Mouse (Mus musculus): ENCODE results near the gene Slc22a15. TPM values are rescaled to one million over a fixed set of nuclear protein-coding genes. Genes with fewer than 3 reads are reported as not detected.

Slc22a15 gene
- polyA plus RNA-seq, 1 experiment from 2014 or later: 5.3 TPM

- 76% methylated on average over 7 of the region's 7 CpGs for WGBS
- H3K4me2 ChIP-seq (ENCODE audit: low read depth, low read length): no peak overlapping the region
- no peaks in the 10 kb centered on the region for H3K4me1 ChIP-seq (ENCODE audit: control insufficient read depth, insufficient read depth, low read length)
- H3K4me3 ChIP-seq (ENCODE audit: low read depth, low read length): no peak overlapping the region
- no peaks in the 10 kb centered on the region for H3K36me3 ChIP-seq (replicated peaks; ENCODE audit: control insufficient read depth, insufficient read depth, low read depth, low read length)
- ATAC-seq (replicated peaks; ENCODE audit: insufficient number of reproducible peaks, low FRiP score, low TSS enrichment, low read depth) (no peak), DNase-seq (ENCODE audit: low spot score) (no peak)
- no peak overlapping the region for H3K9ac ChIP-seq (replicated peaks; ENCODE audit: low read length)
- no peaks in the 10 kb centered on the region for H3K27me3 ChIP-seq (ENCODE audit: control insufficient read depth, insufficient read depth, low read length)
- H3K9me3 ChIP-seq (replicated peaks; ENCODE audit: control insufficient read depth, low read length): no peaks in the 10 kb centered on the region
- no peak overlapping the region for H3K27ac ChIP-seq (replicated peaks; ENCODE audit: low read depth, low read length)
Observed at GRCm38 (mm10) chr3:101876459-101877285, 47.6 kb downstream of the Slc22a15 start.

DNA sequence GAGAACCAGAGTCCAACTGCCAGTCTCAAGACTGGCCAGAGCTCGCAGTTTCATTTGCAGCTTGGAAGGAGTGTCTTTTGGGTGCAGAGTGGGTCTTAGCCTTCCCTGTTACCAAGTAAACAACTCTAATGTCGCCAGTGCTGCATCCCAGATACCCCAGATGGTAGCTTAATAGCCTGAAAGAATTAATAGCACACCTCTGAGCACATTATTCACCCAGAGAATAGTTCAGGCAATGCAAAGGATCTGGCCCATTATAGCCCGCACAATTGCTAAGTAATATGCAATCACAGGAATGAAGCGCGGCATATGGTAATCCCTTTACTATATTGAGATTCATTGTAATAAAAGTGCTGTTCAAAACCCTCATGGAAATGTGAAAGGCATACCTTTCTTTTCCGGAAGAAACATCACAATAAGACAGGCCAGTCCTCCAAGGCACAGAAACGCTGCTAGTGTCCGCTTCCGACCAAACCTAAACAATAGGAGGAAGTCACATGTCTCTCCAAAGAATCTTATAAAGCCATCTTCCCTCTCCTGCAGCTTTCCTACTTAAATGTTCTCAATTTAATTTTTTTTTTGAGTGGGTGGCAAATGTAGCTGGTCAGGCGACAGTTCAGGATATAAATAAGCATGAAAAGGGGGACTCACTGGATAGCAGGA, 48.9 kb downstream of the Slc22a15 start:
- ATAC-seq (replicated peaks; ENCODE audit: insufficient number of reproducible peaks, low FRiP score, low TSS enrichment, low read depth) (no peak), DNase-seq (ENCODE audit: low spot score) (no peak)
- H3K27ac ChIP-seq (replicated peaks; ENCODE audit: low read depth, low read length): no peak overlapping the region

GRCm38 (mm10) chr3:101873061-101873675, 51.1 kb downstream of the Slc22a15 start:
- 83% methylated on average over 7 of the region's 7 CpGs for WGBS
- DNase-seq (ENCODE audit: low spot score) (no peak), ATAC-seq (replicated peaks; ENCODE audit: insufficient number of reproducible peaks, low FRiP score, low TSS enrichment, low read depth) (no peak)
- Histone ChIP-seq H3K36me3 (replicated peaks; ENCODE audit: control insufficient read depth, insufficient read depth, low read depth, low read length) (no peaks in the 10 kb centered on the region), H3K27ac (replicated peaks; ENCODE audit: low read depth, low read length) (no peak overlapping the region), H3K4me3 (ENCODE audit: low read depth, low read length) (no peak overlapping the region), H3K9ac (replicated peaks; ENCODE audit: low read length) (no peak overlapping the region), H3K4me2 (ENCODE audit: low read depth, low read length) (no peak overlapping the region), H3K9me3 (replicated peaks; ENCODE audit: control insufficient read depth, low read length) (no peaks in the 10 kb centered on the region), H3K27me3 (ENCODE audit: control insufficient read depth, insufficient read depth, low read length) (no peaks in the 10 kb centered on the region), H3K4me1 (ENCODE audit: control insufficient read depth, insufficient read depth, low read length) (no peaks in the 10 kb centered on the region)

More for the DNA sequence above, 48.9 kb downstream of the Slc22a15 start:
- WGBS: 79% methylated on average over 10 of the region's 10 CpGs
- Histone ChIP-seq H3K4me2 (ENCODE audit: low read depth, low read length) (no peak overlapping the region), H3K9me3 (replicated peaks; ENCODE audit: control insufficient read depth, low read length) (no peaks in the 10 kb centered on the region), H3K4me1 (ENCODE audit: control insufficient read depth, insufficient read depth, low read length) (no peaks in the 10 kb centered on the region), H3K4me3 (ENCODE audit: low read depth, low read length) (no peak overlapping the region), H3K36me3 (replicated peaks; ENCODE audit: control insufficient read depth, insufficient read depth, low read depth, low read length) (no peaks in the 10 kb centered on the region), H3K9ac (replicated peaks; ENCODE audit: low read length) (no peak overlapping the region), H3K27me3 (ENCODE audit: control insufficient read depth, insufficient read depth, low read length) (no peaks in the 10 kb centered on the region)

GRCm38 (mm10) chr3:101871951-101872350, 52.3 kb downstream of the Slc22a15 start:
- DNase-seq (ENCODE audit: low spot score) (no peak), ATAC-seq (replicated peaks; ENCODE audit: insufficient number of reproducible peaks, low FRiP score, low TSS enrichment, low read depth) (no peak)
- H3K27me3 ChIP-seq (ENCODE audit: control insufficient read depth, insufficient read depth, low read length): no peaks in the 10 kb centered on the region
- no peak overlapping the region for H3K4me2 ChIP-seq (ENCODE audit: low read depth, low read length)
- WGBS: 80% methylated on average over 9 of the region's 9 CpGs
- H3K36me3 ChIP-seq (replicated peaks; ENCODE audit: control insufficient read depth, insufficient read depth, low read depth, low read length): no peaks in the 10 kb centered on the region
- no peaks in the 10 kb centered on the region for H3K4me1 ChIP-seq (ENCODE audit: control insufficient read depth, insufficient read depth, low read length)
- no peak overlapping the region for H3K27ac ChIP-seq (replicated peaks; ENCODE audit: low read depth, low read length)
- no peaks in the 10 kb centered on the region for H3K9me3 ChIP-seq (replicated peaks; ENCODE audit: control insufficient read depth, low read length)
- H3K4me3 ChIP-seq (ENCODE audit: low read depth, low read length): no peak overlapping the region
- no peak overlapping the region for H3K9ac ChIP-seq (replicated peaks; ENCODE audit: low read length)

- H3K9ac ChIP-seq (replicated peaks; ENCODE audit: low read length): no peak overlapping the region
- H3K27me3 ChIP-seq (ENCODE audit: control insufficient read depth, insufficient read depth, low read length): no peaks in the 10 kb centered on the region
- no peaks in the 10 kb centered on the region for H3K4me1 ChIP-seq (ENCODE audit: control insufficient read depth, insufficient read depth, low read length)
- ATAC-seq (replicated peaks; ENCODE audit: insufficient number of reproducible peaks, low FRiP score, low TSS enrichment, low read depth): no peak
- H3K4me3 ChIP-seq (ENCODE audit: low read depth, low read length): no peak overlapping the region
- H3K36me3 ChIP-seq (replicated peaks; ENCODE audit: control insufficient read depth, insufficient read depth, low read depth, low read length): no peaks in the 10 kb centered on the region
- H3K9me3 ChIP-seq (replicated peaks; ENCODE audit: control insufficient read depth, low read length): no peaks in the 10 kb centered on the region
- H3K4me2 ChIP-seq (ENCODE audit: low read depth, low read length): no peak overlapping the region
- H3K27ac ChIP-seq (replicated peaks; ENCODE audit: low read depth, low read length): no peak overlapping the region
- WGBS: 80% methylated on average over 4 of the region's 4 CpGs
- DNase-seq (ENCODE audit: low spot score): no peak
Observed at GRCm38 (mm10) chr3:101867001-101867421, 57.2 kb downstream of the Slc22a15 start.

DNA sequence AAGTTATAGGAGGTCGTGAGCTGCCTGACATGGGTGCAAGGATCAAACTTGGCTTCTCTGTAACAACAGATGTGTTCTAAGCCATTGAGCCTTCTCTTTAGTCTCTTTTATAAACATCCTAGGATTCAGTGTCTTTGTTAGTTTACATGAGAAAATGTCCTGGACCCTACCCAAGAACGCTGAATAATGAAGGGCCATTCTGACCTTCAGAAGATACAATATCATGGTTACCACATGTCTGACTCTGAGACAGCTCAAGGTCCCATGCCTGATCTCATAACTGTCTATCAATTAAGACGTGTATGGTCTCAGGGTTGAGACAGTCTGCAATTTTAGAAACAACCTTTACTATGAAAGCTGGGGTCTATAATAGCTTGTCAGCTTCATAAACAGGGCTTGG, 62.4 kb downstream of the Slc22a15 start:
- no peak overlapping the region for H3K9ac ChIP-seq (replicated peaks; ENCODE audit: low read length)
- no peaks in the 10 kb centered on the region for H3K27me3 ChIP-seq (ENCODE audit: control insufficient read depth, insufficient read depth, low read length)
- DNase-seq (ENCODE audit: low spot score) (no peak), ATAC-seq (replicated peaks; ENCODE audit: insufficient number of reproducible peaks, low FRiP score, low TSS enrichment, low read depth) (no peak)
- H3K9me3 ChIP-seq (replicated peaks; ENCODE audit: control insufficient read depth, low read length): no peaks in the 10 kb centered on the region
- H3K36me3 ChIP-seq (replicated peaks; ENCODE audit: control insufficient read depth, insufficient read depth, low read depth, low read length): no peaks in the 10 kb centered on the region
- 79% methylated on average over 3 of the region's 3 CpGs for WGBS
- H3K4me1 ChIP-seq (ENCODE audit: control insufficient read depth, insufficient read depth, low read length): no peaks in the 10 kb centered on the region
- H3K4me3 ChIP-seq (ENCODE audit: low read depth, low read length): no peak overlapping the region
- no peak overlapping the region for H3K27ac ChIP-seq (replicated peaks; ENCODE audit: low read depth, low read length)
- no peak overlapping the region for H3K4me2 ChIP-seq (ENCODE audit: low read depth, low read length)

DNA sequence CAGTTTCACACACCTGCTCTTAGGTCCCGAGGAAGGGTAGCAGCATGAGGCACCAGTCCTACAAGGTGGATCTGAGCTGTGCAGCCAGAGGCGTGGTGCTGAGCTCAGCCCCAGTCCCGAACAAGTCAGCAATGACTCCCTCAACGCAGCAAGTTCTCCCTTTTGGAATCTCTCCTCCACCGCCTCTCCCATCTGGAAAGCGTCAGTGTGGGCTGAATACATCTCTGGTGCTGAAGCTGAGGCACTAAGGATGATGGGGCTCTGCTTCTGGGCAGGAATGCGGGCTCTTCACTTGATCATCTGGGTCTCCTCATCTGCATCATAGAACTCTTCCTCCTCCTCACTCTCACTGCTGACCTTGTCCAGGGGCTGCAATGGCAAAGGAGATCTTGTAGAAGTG, 64.1 kb downstream of the Slc22a15 start:
- ATAC-seq (replicated peaks; ENCODE audit: insufficient number of reproducible peaks, low FRiP score, low TSS enrichment, low read depth): no peak
- 76% methylated on average over 7 of the region's 7 CpGs for WGBS
- Histone ChIP-seq H3K36me3 (replicated peaks; ENCODE audit: control insufficient read depth, insufficient read depth, low read depth, low read length) (no peaks in the 10 kb centered on the region), H3K27ac (replicated peaks; ENCODE audit: low read depth, low read length) (no peak overlapping the region), H3K9ac (replicated peaks; ENCODE audit: low read length) (no peak overlapping the region), H3K4me3 (ENCODE audit: low read depth, low read length) (no peak overlapping the region), H3K4me1 (ENCODE audit: control insufficient read depth, insufficient read depth, low read length) (no peaks in the 10 kb centered on the region), H3K4me2 (ENCODE audit: low read depth, low read length) (no peak overlapping the region), H3K9me3 (replicated peaks; ENCODE audit: control insufficient read depth, low read length) (no peaks in the 10 kb centered on the region), H3K27me3 (ENCODE audit: control insufficient read depth, insufficient read depth, low read length) (no peaks in the 10 kb centered on the region)
- DNase-seq (ENCODE audit: low spot score): no peak

- Histone ChIP-seq H3K4me3 (ENCODE audit: low read depth, low read length) (no peak overlapping the region), H3K27ac (replicated peaks; ENCODE audit: low read depth, low read length) (no peak overlapping the region), H3K9ac (replicated peaks; ENCODE audit: low read length) (no peak overlapping the region), H3K27me3 (ENCODE audit: control insufficient read depth, insufficient read depth, low read length) (no peaks in the 10 kb centered on the region), H3K9me3 (replicated peaks; ENCODE audit: control insufficient read depth, low read length) (no peaks in the 10 kb centered on the region), H3K4me2 (ENCODE audit: low read depth, low read length) (no peak overlapping the region), H3K4me1 (ENCODE audit: control insufficient read depth, insufficient read depth, low read length) (no peaks in the 10 kb centered on the region), H3K36me3 (replicated peaks; ENCODE audit: control insufficient read depth, insufficient read depth, low read depth, low read length) (no peaks in the 10 kb centered on the region)
- WGBS: 74% methylated on average over 7 of the region's 7 CpGs
- ATAC-seq (replicated peaks; ENCODE audit: insufficient number of reproducible peaks, low FRiP score, low TSS enrichment, low read depth) (no peak), DNase-seq (ENCODE audit: low spot score) (no peak)
Observed at GRCm38 (mm10) chr3:101859740-101860139, 64.5 kb downstream of the Slc22a15 start.
